Mouse (Mus musculus) neural tube, embryonic 10.5 days (tissue): ENCODE results near the gene Btbd2.

Experiments used
- DNase-seq: peaks from one replicate; pipeline ENCODE4 v3.0.0-alpha.2; 2017; ENCODE audit warnings: low spot score; ENCODE audit errors: extremely low spot score

Btbd2 gene

DNA sequence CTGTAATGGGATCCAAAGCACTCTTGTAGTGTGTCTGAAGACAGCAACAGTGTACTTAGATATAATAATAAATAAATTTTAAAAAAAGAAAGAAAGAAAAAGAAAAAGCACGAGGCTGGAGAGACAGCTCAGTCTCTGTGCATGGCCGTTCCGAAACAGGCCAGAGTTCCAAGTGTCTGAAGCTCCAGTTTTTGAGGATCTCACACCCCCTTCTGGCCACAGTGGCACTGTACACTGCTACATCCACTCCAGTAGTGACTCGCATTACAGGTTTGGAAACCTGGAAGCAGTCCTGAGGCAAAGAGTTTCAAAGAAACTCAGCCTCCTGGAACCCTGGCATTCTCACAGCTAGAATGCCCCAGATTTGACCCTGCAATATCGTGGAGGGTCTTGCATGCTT lies 31.0 kb upstream of the Btbd2 start:
- no peak for DNase-seq

DNA sequence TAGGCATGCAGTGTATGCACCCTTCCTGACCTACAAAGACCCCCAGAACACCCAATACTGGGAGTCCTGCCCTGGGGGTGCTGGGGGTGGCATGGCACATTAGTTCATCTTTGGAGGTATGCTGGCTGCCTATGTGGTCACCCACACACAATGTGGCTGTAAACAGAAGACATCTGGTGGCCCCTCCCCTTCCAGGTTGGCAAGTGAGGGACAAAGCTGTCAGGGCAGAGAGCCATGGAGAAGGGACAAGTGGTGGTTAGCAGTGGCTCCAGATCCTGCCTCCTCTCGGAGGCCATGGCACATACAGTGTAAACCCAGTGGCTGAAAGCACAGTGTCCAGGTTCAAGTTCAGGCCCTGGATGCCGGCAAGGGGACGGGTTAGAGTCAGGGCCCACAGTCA lies 29.7 kb upstream of the Btbd2 start:
- no peak for DNase-seq

DNA sequence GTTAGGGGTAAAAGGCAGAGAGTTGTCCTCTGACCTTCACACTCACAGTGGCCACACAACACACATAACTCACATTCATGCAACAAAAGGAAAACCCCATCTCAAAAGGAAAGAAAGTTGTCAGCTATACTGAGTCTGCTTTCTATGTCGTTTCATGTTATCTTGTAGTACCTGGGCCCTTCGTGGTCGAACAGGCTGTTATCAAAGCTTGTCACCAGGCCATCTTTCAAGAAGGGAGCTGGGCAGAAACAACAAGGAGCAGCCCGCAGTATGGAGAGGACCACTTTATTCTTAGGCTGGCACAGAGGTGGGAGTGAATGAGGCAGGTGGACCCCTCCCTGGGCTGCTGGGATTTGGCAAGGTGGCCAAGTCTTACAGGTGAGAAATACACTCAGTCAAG lies 28.1 kb upstream of the Btbd2 start:
- DNase-seq: no peak

GRCm38 (mm10) chr10:80684214-80684613 lies 27.3 kb upstream of the Btbd2 start:
- no peak for DNase-seq

- no peak for DNase-seq
These were observed 26.8 kb upstream of the Btbd2 start for GRCm38 (mm10) chr10:80683647-80684046.

GRCm38 (mm10) chr10:80682003-80682402 lies 25.1 kb upstream of the Btbd2 start:
- DNase-seq: no peak

DNA sequence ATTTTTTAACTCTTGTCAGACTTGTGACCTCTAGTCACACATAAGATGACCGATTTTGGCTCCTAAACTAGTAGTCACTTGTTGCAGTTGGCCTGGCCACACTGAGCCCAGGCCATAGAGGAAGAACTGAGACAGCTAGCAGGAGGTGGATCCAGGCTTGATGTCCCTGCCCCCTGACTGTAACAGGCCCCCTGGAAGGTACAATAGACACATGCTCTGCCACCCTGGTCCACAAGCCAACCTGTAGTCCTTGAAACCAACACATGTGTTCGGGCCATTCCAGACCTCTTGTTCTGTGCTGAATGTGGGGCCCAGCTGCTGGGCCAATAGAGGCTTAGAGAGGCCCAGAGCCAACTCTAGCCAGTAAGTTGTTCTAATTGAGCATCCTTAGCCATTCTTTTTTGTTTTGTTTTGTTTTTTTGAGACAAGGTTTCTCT lies 23.4 kb upstream of the Btbd2 start:
- no peak for DNase-seq

DNA sequence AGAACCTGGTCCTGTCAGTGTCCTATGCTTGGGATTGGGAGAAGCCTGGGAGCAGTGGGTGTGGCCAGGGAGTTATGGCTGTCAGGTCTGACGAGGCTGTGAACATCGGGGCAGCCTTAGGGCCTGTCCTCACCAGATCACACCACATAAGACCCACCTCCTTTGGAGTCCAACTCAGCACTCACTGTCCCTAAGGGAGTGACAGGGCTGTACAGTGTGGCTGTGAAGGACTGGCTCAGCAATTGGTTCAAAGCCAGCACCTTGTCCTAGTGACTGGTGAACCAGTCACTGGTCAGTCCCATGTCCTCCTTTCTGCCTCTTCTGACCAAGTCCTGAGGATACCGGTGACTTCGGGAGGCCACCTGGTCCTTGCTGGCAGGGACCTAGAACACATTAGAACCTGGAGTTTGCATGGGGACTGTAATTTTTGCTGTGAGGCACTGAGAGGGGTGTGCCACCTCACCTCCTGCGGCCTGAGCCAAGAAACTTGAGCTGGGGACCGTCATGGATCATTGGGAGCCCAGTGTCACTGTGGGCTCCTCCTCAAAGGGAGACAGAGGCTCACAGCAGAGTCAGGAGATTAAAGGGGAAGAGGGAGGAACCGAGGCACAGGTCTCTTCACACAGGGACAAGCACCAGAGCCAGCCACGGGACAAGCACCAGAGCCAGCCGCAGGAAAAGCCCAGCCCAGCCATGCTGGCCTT lies 22.8 kb upstream of the Btbd2 start:
- DNase-seq: no peak

- DNase-seq: no peak
These were observed 21.9 kb upstream of the Btbd2 start for GRCm38 (mm10) chr10:80678601-80679377.

GRCm38 (mm10) chr10:80677942-80678436 lies 21.1 kb upstream of the Btbd2 start, which contains the start of gene Mknk2:
Gene Mknk2 (minus strand): TSS chr10:80678112.
- DNase-seq: no peak

DNA sequence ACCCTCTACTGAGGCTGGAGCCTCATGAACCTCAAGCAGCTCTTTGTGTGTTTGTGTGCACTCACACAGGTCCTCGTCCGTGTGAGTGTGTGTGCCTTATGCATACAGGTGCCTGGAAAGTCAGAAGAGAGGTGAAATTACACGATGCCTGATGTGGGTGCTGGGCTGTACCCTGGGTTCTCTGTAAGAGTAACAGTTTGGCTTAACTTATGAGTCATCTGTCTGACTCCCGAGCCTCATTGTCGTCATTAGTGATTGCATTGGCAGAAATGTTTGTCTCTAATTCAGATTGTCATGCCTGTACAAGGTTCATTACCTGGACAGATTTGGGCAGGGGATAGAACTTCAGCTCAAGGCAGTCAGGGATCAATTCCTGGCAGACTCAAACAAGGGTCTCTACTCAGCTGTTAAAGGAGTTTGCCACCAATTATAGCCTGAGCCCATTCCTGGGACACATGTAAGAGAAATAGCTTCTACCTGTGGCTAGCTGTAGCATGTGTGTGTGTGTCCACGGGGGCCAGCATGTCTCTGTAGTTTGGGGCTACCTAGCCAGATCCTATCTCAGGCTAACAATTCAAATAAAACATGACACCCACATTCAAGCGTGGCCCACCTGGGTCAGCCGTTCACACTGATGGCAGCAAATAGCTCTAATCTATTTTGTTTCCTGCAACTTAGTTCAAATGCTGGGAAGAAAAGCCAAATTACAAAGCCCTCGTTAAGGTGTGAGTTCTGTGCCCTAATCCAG lies 20.4 kb upstream of the Btbd2 start:
- no peak for DNase-seq

DNA sequence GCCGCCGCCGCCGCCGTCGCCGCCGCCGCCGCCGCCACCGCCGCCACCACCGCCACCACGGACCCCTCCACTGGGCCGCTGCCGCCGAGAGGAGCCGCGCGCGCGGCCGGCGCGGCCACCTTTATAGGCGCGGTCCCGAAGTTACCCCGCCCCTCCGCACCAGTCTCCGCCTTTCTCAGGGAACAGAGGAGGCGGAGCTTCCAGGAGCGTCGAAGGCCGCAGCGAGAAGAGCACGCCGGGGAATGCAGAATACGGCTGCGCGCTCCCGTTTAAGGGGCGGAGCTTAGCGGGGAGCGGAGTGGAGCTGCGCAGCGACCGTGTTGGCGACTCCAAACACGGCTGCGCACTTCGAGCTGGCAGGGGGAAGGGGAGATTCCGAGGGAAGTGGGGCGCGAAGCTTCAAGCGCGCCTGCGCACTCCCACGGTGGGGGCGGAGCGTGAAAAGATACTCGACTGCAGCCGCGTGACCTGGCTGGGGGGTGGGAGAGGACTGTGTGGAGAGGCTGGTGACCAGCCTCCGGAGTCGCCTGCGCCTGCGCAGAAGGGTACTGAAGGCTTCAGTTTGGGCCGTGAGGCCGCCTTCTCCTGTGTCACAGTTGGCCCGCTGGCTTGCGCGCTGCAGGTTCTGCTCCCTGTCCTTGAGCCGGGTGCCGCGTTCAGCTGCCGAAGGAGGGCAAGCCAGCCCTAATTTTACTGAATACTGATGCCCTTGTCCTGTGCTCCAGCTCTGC lies 19.5 kb upstream of the Btbd2 start:
- peak; percentile 100 for DNase-seq

DNA sequence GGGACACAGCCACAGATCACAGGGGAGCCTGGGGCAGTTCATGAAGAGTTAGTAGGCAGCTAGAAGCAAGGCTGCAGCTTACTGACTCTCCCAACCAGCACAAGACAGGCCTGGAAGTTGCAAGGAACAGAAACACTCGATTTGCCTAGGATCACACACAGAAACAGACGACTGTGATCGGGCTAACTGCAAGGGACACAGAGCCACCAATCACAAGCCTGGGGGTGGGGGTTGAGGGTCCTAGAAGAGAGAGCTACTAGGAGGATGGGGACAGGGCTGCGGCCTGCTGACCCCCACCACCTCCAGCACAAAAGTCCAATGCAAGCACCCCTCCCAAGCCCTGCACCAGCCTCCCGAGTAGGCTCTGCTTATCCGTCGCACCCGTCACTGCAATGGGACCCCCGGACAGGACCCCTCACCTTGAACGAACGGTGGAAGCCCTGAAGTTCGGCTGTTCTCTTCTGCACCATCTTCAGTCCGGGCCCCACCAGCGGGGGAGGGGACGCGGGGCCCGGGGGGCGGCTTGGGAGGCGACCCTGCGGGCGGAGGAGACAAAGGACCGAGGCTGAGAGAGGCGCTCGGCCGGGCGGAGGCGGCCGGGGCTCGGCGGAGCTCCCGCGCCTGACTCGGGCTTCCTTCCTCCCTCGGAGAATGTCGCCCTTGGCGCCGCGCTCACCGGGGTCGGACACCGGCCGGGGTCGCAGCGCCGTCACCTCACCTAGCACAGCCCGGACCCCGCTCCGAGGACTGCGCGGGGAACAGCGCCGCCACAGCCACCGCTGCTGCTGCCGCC lies 18.7 kb upstream of the Btbd2 start:
- DNase-seq: peak; percentile 56

- no peak for DNase-seq
These were observed 18.1 kb upstream of the Btbd2 start for GRCm38 (mm10) chr10:80674851-80675404.

- DNase-seq: no peak
These were observed 17.4 kb upstream of the Btbd2 start for GRCm38 (mm10) chr10:80674161-80674711.

GRCm38 (mm10) chr10:80673690-80674089 lies 16.8 kb upstream of the Btbd2 start:
- no peak for DNase-seq

DNA sequence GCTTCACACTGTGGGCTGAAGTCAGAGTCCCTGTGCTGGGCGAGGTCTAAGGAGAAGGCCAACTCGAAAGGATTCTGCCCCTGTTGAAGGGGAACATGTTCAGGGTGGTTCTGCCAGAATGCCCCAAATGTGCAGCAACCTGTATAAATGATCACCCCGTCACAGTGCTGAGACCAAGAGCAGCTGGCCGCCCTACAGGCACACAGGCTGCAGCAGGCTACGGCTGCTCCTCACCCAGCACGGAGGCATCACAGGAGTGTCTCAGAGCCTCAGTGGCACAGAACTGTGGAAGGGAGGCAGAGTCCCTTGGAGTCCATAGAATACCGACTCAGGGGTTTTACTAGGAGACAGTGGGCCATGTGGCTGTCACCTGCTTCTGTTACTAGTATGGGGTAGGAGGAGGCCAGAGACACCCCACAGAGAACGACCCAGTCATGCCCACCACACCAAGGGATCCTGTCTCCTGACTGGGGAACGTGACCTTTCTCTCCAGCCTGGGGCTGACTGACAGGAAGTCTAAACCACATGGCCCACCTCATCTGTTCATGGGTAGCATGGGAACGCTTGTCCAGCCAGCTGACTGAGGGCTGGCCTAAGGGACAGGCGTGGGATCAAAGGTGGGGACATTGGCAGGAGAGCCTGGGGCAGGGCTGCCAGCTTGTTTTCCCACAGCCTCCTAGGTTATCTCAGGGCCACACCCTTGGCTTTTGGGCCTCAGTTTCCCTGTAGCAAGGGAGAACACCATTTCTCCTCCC lies 15.2 kb upstream of the Btbd2 start:
- DNase-seq: no peak

DNA sequence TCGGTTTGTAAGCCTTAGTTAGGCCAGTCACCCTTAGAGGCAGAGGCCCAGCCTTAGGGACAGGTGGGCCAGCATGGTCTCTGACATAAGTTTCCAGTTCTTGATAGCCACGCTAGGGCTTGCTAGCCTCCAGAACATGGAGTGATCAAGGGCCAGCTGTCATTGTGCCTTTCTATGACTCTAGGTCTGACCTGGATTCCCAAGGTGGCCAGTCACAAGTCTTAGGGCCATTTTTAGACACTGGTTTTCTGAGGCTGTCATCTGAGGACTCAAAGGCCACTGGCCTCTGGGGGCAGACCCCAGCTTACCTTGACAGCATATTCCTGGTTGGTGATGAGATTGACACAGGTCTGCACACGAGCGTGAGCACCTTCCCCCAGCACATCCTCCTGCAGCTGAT lies 14.4 kb upstream of the Btbd2 start:
- no peak for DNase-seq

- no peak for DNase-seq
These were observed 13.7 kb upstream of the Btbd2 start for GRCm38 (mm10) chr10:80670531-80670930.
